Mouse (Mus musculus): ENCODE data around the gene Gm13306.
"Not testable (repeated sequence)": the region's sequence is repeated elsewhere in the genome, so short reads cannot be mapped to it uniquely, and the experiment has no call there.

The Gm13306 gene

DNA sequence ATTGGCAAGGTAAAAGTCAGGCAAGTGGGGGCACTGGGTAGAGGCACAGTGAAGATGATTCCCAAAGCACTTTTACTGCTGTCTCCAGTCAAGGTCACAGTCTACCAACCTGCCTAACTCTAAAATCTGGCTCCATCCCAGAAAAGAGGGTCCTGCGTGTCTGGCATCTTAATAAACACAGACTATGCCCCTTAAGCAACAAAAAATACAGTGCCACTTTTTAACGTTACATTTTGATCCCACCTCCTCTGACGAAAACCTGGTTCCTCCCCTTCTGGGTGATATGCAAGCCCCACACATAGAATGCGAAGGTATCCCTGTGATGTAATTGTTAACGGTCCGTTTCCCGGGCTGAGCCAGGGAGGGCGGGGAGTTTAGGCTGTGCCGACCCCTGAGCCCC, at the start of gene Gm13306:
Gene Gm13306, plus strand, starts transcription at position 301 of the 400 bp plus-strand sequence.
- DNase-seq, result not testable (repeated sequence)

DNA sequence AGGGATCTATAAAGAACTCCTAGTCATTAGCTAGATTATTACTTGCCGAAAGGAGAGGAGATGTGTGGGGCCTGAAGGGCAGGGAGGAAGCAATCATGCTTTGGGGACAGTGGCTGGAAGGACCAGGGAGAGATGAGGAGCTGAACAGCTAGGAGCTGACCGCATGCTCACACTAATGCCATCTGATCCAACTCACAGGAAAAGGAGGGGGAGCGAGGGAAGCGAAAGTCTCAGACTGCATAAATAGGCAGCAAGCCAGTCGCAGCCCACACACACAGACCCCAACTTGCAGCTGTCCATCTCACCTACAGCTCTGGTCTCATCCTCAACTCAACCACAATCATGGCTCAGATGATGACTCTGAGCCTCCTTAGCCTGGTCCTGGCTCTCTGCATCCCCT, 38.7 kb upstream of the Gm13306 start, which contains the start of gene Gm13304:
Gene Gm13304, plus strand, starts transcription at position 301 of the 400 bp plus-strand sequence.
- not testable (repeated sequence) for DNase-seq

DNA sequence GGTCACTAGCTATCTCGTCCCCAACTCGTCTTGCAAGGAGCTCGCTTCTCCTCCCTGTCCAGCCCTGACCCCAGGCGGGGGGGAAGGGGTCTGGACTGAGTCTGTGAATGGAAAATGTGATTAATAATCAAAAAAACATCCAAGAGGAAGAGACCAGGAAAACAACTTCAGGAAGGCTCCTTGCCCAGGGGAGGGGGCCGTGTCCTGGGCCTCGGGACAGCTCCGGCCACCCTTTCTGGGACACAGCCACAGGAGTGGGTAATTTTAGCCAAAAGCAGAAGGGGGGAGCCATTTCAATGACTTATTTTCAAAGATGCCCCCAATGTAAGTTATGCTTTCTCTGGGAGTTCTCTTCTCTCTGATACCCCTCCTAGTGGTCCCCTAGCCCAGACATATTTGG, 15.3 kb downstream of the Gm13306 start, which contains the start of gene Gm13305:
Gene Gm13305, minus strand, starts transcription at position 101 of the 400 bp plus-strand sequence.
- not testable (repeated sequence) for DNase-seq

DNA sequence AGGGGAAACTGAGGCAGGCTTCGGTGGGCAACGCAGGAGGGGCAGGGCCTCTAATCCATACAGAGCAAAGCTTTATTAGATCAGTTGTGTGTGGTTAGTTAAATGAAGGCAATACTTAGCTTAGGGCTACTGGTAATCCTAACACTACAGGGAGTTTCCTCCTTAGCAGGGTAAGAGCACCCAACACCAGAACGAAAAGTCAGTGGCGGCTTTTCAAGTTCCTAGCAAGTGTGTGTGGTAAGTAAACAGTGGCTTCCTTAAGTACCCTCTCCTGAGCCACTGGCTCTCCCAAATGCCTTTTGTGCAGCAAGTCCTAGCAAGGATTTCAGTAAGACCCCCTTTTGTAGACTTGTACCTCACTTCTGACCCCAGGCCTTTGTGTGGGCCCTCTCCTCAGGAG, 25.0 kb downstream of the Gm13306 start:
- DNase-seq, result not testable (repeated sequence)

DNA sequence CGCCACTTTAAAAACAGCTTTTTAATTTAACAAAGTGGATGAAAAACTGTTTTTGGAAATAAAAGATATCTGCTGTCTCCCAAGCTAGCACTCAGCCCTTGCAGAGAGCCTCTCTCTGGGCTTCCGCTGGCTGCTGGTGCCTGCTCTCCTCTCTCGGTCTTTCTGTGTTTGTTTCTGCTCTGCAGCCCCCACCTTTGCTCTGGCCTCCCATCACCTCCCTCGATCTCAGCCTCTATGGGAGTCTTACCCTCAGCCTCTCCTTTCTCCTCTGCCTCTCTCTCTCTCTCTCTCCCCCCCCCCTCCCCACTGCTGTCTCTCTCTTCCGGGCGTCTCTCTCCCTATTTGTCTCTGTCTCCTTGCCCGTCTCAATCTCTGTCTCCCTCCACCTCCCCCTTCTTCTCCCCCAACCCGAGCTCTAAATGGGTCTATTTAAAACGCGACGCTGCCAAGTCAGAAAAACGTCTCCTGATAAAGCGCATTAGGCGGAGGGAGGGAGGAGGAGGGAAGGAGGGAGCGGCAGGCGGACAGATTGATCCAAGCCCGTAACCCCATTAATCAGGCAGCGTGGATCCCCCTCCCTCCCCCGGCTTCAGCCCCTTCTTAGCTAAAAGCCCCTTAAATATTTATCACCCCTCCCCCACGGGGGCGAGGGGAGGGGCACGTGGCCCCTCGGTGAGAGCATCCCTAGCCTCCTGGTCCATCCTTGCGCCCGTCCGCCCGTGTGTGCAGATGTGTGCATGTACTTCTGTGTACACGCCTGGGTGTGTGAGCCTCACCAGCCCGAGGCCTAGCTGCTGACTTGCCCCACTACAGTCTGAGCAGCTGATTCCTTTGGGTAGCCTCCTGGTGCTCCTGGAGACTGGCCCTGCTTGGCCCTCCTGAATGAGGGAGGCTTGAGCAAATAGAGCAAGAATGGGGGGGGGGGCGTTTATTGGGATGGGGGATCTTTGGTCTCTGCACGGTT, 30.3 kb downstream of the Gm13306 start:
- not testable (repeated sequence) for DNase-seq

DNA sequence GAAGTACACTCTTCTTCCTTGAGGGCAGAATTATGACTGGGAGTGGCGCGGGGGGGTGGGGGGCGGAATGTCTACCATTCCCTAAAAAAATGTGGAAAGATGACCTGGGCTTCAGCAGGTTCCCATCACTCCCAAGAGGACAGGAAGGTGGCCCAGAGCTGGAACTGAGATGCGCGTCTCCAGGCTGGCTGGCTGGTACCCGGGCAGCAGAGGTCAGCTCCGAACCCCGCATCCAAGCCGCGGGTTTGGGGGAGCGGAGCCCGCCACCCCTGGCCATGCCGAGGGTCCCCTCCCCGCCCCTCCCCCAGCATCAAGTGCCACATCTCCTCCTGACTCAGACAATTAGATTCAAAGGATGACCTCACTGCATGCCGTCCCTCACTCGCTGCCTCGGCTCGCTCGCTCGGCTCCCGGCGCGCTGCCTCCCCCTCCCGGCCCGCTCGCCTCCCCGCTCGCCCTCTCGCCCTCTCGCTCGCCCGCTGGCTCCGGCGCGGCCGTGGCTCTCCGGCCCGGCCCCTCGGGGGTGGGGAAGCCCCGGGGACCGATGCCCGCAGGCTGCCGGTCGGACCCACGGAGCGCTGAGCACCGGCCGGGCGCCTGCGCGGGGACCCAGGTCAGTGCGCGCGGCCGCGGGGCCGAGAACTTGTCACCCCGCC, 31.2 kb downstream of the Gm13306 start:
- not testable (repeated sequence) for DNase-seq

DNA sequence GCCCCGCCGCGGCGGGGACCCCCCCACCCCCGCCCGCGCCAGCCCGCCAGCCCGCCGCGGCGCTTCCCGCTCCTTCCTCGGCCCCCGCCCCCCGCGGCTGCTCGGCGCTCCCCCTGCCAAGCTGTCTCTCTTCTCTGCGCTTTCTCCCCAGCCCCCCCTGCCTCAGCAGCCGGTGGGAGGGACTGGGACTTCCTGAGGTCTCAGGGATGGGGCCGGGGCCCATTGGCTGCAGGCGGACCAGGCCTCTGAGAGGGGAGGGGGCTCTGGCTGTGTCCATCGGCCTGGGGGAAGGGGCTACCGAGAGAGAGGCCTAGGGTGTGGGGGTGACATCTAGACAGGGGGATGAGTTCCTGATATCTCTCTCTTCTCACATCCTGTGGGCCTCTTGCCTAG, 31.7 kb downstream of the Gm13306 start:
- not testable (repeated sequence) for DNase-seq
